Mouse (Mus musculus): ENCODE data around the gene Cnppd1.

Cnppd1 gene

DNA sequence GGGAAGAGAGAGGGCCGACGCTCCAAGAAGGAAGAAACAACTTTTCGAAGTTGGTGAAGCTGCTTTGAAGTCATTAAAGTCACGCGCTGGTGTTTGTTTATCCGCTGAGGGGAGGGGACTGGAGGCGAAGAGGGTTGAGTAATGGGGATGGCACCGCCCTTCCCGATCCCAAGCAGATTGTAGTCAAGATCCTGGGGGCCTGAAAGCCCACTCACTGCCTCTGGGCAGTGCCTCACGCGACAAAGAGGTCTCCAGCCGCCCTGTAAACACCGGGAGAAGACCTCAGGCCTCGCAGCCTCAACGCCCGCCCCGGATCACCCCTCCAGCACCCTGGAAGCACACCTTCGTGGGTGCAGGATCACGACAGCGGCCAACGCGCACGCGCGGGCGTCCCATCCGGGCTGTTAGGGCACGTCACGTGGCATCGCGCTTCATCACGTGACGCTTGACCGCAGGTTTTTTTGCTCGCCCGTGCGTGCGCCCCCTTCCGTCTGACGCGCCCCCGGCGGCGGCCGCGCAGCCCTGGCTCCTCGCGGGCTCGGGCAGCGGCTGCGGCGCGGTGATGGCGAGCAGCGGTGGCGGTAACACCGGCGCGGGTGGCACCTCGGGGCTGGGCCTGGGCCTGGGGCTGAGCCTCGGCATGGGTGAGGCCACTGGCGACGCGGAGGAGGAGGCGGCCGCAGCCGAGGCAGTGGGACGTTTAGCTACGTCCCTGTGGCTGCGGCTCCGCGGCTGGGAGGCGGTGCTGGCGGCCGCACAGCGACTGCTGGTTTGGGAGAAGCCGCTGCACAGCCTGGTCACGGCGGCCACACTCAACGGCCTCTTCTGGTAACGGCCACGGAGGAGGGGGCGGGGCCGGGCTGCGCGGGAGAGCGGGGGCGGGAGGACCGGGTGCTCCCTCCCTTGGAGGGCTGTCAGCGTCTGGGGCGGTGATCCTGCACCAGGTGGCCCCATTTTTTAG lies at the start of gene Cnppd1, which contains the start of gene Retreg2:
TSS of gene Cnppd1 (minus strand) at position 411 of the 961 bp plus-strand sequence.
TSS of gene Retreg2 (plus strand) at position 478 of the 961 bp plus-strand sequence.
- peak; percentile 96 for DNase-seq (ENCODE audit: low spot score)

DNA sequence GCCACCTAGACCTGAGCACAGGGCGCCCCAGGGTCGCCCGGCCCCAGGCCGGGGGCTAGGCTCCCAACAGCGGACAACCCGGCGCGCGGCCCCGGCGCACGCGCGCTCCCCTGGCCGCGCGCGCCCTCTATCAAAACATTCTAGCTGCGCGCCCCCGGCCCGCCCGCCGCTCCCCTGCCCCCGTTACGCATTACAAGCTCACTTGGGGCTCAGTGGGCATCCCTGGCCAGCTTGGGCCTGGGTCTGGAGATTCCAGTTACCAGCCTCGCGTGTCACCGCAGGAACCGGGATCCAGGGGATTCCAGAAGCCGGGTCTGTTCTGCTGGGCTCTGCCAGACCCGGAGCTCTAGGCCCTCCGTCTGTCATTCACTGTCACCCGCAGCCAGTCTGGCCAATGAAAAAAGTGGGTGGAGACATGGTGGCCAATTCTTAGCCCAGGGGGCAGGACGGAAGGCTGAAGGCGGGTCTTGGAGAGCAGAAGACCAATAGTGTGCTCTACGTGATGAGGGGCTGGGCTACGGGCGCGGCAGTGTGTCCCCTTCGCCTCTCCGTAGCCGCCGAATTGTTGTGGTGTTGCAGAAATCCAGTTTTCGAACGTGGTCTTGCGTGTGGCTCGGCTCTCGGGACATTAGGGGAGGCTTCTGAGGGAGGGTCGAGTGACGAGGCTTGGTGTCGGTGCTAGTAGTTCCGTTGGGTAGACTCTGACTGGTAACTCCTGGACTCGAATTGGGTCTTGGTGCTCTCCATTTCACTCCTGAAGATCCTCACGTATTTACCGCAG lies 49.3 kb upstream of the Cnppd1 start, which contains the start of the genes Ankzf1 and Atg9a:
TSS of gene Ankzf1 (plus strand) at position 530 of the 781 bp plus-strand sequence.
TSS of gene Atg9a (minus strand) at position 575 of the 781 bp plus-strand sequence.
- peak; percentile 97 for DNase-seq (ENCODE audit: low spot score)

- no peak for DNase-seq (ENCODE audit: low spot score)
These were observed 48.7 kb upstream of the Cnppd1 start for GRCm38 (mm10) chr1:75191258-75191621.

- DNase-seq (ENCODE audit: low spot score), result no peak
These were observed 48.1 kb upstream of the Cnppd1 start for GRCm38 (mm10) chr1:75190577-75190976.

GRCm38 (mm10) chr1:75187914-75188483 lies 45.5 kb upstream of the Cnppd1 start:
- no peak for DNase-seq (ENCODE audit: low spot score)

DNA sequence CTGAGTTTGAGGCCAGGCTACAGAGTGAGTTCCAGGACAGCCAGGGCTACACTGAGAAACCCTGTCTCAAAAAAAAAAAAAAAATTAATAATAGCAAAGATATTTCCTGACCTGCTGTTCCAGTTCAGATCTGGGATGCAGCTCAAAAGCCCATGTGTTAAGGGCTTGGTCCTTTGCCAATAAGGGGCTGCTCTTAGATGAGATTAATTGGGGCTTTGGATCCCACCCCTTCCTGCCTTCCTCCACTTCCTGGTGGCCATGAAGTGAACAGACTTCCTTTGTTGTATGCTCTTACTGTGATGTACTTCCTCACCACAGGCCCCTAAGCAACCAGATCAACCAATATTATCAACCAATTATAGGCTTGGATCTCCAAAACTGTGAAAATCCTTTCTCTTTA lies 44.6 kb upstream of the Cnppd1 start:
- no peak for DNase-seq (ENCODE audit: low spot score)

DNA sequence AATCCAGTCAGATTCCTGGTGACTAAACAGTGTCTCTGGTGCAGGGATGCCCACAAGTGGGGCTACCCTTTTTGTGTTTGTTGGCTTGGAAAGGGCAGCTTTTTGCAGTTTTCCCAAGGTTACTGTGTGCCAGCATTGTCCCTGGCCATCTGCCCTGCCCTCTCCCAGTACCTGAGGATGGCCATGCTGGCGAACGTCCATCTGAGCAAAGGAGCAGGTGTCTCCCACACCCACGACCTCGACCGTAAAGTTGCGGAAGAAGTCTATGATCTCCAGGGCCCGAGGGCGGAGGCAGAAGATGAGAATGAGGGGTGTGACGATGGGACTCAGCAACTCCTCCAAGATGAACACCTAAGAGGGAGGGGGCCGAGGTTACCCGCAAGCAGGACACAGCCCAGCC lies 43.0 kb upstream of the Cnppd1 start:
- no peak for DNase-seq (ENCODE audit: low spot score)

- DNase-seq (ENCODE audit: low spot score), result no peak
These were observed 39.6 kb upstream of the Cnppd1 start for GRCm38 (mm10) chr1:75182160-75182559.

GRCm38 (mm10) chr1:75181377-75181870 lies 38.9 kb upstream of the Cnppd1 start:
- DNase-seq (ENCODE audit: low spot score), result no peak

GRCm38 (mm10) chr1:75180741-75181140 lies 38.2 kb upstream of the Cnppd1 start:
- no peak for DNase-seq (ENCODE audit: low spot score)

- peak; percentile 93 for DNase-seq (ENCODE audit: low spot score)
These were observed 37.6 kb upstream of the Cnppd1 start, which contains the start of gene Abcb6 for GRCm38 (mm10) chr1:75180105-75180590. Abcb6 (minus strand) TSS chr1:75180392.

GRCm38 (mm10) chr1:75179334-75180104 lies 37.0 kb upstream of the Cnppd1 start:
- DNase-seq (ENCODE audit: low spot score), result peak; percentile 48

DNA sequence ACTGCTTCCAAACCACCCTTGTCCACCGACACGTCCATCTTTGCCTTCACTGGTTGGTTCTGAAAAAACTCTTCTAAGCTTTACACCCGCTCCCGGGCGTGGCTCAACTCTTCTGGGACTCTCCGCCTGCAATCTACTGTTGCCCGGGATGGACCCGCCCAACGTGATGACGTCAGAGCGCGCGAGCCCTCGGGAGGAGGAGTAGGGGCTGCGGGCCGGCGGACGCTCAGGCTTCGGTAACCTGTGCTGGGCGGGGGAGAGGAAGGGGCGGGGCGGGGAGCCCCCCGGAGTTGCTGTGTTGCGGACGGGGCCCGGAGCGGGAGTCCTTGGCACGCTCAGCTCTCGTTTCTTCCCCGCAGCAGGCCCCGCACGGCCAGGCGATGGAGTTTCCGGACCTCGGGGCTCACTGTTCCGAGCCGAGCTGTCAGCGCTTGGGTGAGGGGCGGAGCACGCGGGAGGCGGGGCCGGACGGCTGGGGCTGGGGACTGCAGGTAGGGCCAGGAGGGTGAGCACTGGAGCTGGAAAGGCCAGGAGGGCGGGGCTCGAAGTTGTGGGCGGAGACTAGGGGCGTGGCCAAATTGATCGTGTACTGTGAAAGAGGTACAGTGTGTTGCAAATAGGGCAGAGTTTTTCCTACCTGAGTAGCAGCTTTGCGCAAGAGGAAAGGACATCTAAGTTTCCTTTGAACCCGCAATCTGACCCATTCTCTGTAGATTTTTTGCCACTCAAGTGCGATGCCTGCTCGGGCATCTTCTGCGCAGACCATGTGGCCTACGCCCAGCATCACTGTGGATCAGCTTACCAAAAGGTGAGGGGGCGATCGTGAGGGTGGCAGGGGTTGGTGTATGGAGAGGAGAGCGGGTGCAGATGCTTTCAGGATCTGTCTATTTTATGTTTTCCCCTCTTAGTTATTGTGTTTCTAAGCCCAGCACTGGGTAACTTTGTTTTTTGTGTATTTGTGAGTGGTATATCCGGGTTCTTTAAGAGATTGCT lies 26.3 kb upstream of the Cnppd1 start, which contains the start of gene Zfand2b:
TSS of gene Zfand2b (plus strand) at position 175 of the 993 bp plus-strand sequence.
- peak; percentile 96 for DNase-seq (ENCODE audit: low spot score)

DNA sequence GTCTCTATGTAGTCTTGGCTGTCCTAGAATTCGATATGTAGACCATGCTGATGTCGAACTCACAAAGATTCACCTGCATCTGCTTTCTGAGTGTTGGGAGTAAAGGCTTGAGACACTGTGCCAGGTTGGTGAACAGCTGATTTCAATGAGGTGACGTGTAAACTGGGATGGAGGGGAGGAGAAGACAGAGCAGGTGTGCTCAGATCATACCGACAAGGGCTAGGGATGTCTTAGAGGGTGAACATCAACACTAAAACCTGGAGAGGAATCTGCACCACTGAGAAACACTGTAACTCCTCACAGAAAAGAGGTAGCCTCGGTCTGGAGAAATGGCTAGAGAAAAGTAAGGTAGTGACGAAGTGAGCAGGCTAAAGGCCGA lies 25.6 kb upstream of the Cnppd1 start:
- DNase-seq (ENCODE audit: low spot score), result no peak

- DNase-seq (ENCODE audit: low spot score), result no peak
These were observed 17.7 kb upstream of the Cnppd1 start for GRCm38 (mm10) chr1:75160256-75160617.

DNA sequence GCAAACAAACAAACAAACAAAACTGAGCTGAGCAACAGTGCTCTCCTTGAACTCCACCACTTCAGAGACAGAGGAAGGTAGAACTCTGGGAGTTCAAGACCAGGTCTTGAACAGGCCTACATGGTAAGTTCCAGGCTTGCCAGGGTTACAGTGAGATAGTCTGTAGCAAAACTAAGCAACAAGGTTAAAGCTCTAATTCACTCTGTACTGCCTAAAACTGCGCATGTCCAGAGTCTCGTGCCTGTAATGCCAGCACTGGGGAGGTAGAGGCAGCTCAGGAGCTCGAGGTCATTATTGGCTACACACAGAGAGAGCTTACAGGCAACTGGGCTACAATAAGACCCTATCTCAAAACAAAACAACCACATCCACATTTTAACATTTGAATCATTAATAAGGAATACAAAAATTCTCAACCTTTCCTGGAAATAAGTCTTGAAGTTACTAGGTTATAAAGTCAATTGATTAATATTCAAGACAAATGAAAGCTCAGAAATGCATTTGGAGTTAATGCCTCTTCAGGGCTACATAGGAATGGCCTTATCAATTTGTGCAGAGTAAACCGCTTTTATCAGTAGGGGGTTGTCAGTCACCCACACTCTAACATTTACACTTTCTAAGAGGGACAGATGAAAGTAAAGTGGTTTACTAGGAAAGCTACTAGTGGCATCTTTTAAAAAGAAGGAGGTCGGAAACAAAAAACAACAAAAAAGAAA lies 17.2 kb upstream of the Cnppd1 start:
- DNase-seq (ENCODE audit: low spot score), result no peak

GRCm38 (mm10) chr1:75158990-75159389 lies 16.5 kb upstream of the Cnppd1 start:
- DNase-seq (ENCODE audit: low spot score), result no peak

GRCm38 (mm10) chr1:75155837-75156236 lies 13.3 kb upstream of the Cnppd1 start:
- peak; percentile 1 for DNase-seq (ENCODE audit: low spot score)

DNA sequence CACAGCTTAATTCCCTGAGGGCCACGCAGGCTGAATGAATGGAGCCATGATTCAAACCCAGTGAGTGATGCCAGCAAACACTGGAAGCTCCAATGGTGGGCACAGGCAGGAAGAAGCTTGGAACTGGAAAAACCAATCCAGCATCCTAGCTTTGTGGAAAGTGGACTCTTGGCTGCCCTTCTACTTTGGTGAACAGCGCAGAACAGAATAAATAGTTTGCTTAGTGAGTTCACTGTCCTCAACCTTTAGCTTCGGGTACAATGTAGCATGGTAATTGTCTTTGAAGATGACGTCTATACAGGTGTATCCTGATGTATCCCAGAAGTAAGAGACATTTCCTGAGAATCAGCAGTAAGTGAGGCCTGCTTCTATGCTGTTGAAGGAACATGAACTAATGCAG lies 6.2 kb upstream of the Cnppd1 start:
- no peak for DNase-seq (ENCODE audit: low spot score)

Data from layer of hippocampus, adult 11-12 months (tissue).